Mouse (Mus musculus): ENCODE measurements around the gene Fancd2. TPM values are rescaled to one million over a fixed set of nuclear protein-coding genes. Genes with fewer than 3 reads are reported as not detected.

Fancd2 gene
- polyA plus RNA-seq (2012; rRNA removed), result 13.3 and 17.4 TPM in 2 replicates

- Histone ChIP-seq H3K4me3 (ENCODE audit: control insufficient read depth, insufficient read depth, low read length) (peak within 1 kb of the TSS; percentile 77), H3K4me1 (replicated peaks; ENCODE audit: control insufficient read depth, insufficient read depth, low read length) (peaks cover 11% of the 10 kb centered on the region), H3K27me3 (ENCODE audit: control insufficient read depth, insufficient read depth, low read length) (no peaks in the 10 kb centered on the region), H3K27ac (ENCODE audit: control insufficient read depth, insufficient read depth, low read length) (0 out of 2 replicates have a peak within 1 kb of the TSS, but pooled peaks have one; percentile 2), H3K36me3 (ENCODE audit: control insufficient read depth, insufficient read depth, low read length) (no peaks in the 10 kb centered on the region; the same call in 1 of the 2 replicates)
- TF ChIP-seq POLR2A (IDR thresholded peaks at IDR 0.05; ENCODE audit: control insufficient read depth, extremely low read depth, insufficient read depth, low read length, poor library complexity), result peak; percentile 56
- TF ChIP-seq CTCF (IDR thresholded peaks at IDR 0.05; ENCODE audit: borderline replicate concordance, control insufficient read depth, extremely low read depth, insufficient read depth, low read length, poor library complexity), result 0 out of 2 replicates have a peak, but pooled peaks have one; percentile 42
- peak; percentile 94 for DNase-seq
- 1% methylated on average over 47 of the region's 47 CpGs for WGBS
These were observed at the start of gene Fancd2, which contains the start of gene Emc3 for GRCm38 (mm10) chr6:113530932-113531839. Fancd2 (plus strand) TSS chr6:113531682. Emc3 (minus strand) TSS chr6:113531652.

DNA sequence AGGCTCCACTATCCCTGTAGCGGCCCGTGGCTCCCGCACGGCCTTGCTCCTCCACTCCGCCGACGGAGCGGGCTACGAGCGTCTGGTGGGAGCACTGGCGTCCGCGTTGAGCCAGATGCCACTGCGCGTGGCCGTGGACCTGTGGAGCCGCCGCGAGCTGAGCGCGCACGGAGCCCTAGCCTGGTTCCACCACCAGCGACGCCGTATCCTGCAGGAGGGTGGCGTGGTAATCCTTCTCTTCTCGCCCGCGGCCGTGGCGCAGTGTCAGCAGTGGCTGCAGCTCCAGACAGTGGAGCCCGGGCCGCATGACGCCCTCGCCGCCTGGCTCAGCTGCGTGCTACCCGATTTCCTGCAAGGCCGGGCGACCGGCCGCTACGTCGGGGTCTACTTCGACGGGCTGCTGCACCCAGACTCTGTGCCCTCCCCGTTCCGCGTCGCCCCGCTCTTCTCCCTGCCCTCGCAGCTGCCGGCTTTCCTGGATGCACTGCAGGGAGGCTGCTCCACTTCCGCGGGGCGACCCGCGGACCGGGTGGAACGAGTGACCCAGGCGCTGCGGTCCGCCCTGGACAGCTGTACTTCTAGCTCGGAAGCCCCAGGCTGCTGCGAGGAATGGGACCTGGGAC is 48.9 kb upstream of the Fancd2 start:
- H3K27ac ChIP-seq (ENCODE audit: control insufficient read depth, insufficient read depth, low read length), result peak overlapping the region; percentile 8; the same call in 1 of the 2 replicates
- no peaks in the 10 kb centered on the region for H3K27me3 ChIP-seq (ENCODE audit: control insufficient read depth, insufficient read depth, low read length)
- peaks cover 21% of the 10 kb centered on the region for H3K4me1 ChIP-seq (replicated peaks; ENCODE audit: control insufficient read depth, insufficient read depth, low read length)
- no peak for DNase-seq
- peak overlapping the region; percentile 70 for H3K4me3 ChIP-seq (ENCODE audit: control insufficient read depth, insufficient read depth, low read length)
- WGBS, result 3% methylated on average over 63 of the region's 65 CpGs
- no peak for TF ChIP-seq CTCF (IDR thresholded peaks at IDR 0.05; ENCODE audit: borderline replicate concordance, control insufficient read depth, extremely low read depth, insufficient read depth, low read length, poor library complexity)
- TF ChIP-seq POLR2A (IDR thresholded peaks at IDR 0.05; ENCODE audit: control insufficient read depth, extremely low read depth, insufficient read depth, low read length, poor library complexity), result no peak
- H3K36me3 ChIP-seq (ENCODE audit: control insufficient read depth, insufficient read depth, low read length), result no peaks in the 10 kb centered on the region

GRCm38 (mm10) chr6:113483100-113483615 is 48.3 kb upstream of the Fancd2 start, which contains the start of gene Creld1:
Creld1 (plus strand) TSS chr6:113483297.
- H3K36me3 ChIP-seq (ENCODE audit: control insufficient read depth, insufficient read depth, low read length), result no peaks in the 10 kb centered on the region
- under 1% methylated on average over 26 of the region's 26 CpGs for WGBS
- H3K4me3 ChIP-seq (ENCODE audit: control insufficient read depth, insufficient read depth, low read length), result peak within 1 kb of the TSS; percentile 70
- H3K27ac ChIP-seq (ENCODE audit: control insufficient read depth, insufficient read depth, low read length), result peak within 1 kb of the TSS; percentile 25; the same call in 1 of the 2 replicates
- peaks cover 26% of the 10 kb centered on the region for H3K4me1 ChIP-seq (replicated peaks; ENCODE audit: control insufficient read depth, insufficient read depth, low read length)
- H3K27me3 ChIP-seq (ENCODE audit: control insufficient read depth, insufficient read depth, low read length), result no peaks in the 10 kb centered on the region
- no peak for TF ChIP-seq CTCF (IDR thresholded peaks at IDR 0.05; ENCODE audit: borderline replicate concordance, control insufficient read depth, extremely low read depth, insufficient read depth, low read length, poor library complexity)
- TF ChIP-seq POLR2A (IDR thresholded peaks at IDR 0.05; ENCODE audit: control insufficient read depth, extremely low read depth, insufficient read depth, low read length, poor library complexity), result peak; percentile 25; the same call in 1 of the 2 replicates
- DNase-seq, result peak; percentile 92

- no peaks in the 10 kb centered on the region for H3K36me3 ChIP-seq (ENCODE audit: control insufficient read depth, insufficient read depth, low read length)
- peak; percentile 21 for DNase-seq
- peak overlapping the region; percentile 25; the same call in 1 of the 2 replicates for H3K27ac ChIP-seq (ENCODE audit: control insufficient read depth, insufficient read depth, low read length)
- peaks cover 29% of the 10 kb centered on the region for H3K4me1 ChIP-seq (replicated peaks; ENCODE audit: control insufficient read depth, insufficient read depth, low read length)
- TF ChIP-seq CTCF (IDR thresholded peaks at IDR 0.05; ENCODE audit: borderline replicate concordance, control insufficient read depth, extremely low read depth, insufficient read depth, low read length, poor library complexity) (no peak), POLR2A (IDR thresholded peaks at IDR 0.05; ENCODE audit: control insufficient read depth, extremely low read depth, insufficient read depth, low read length, poor library complexity) (no peak)
- peak overlapping the region; percentile 70 for H3K4me3 ChIP-seq (ENCODE audit: control insufficient read depth, insufficient read depth, low read length)
- WGBS, result 22% methylated on average over 10 of the region's 10 CpGs
- H3K27me3 ChIP-seq (ENCODE audit: control insufficient read depth, insufficient read depth, low read length), result no peaks in the 10 kb centered on the region
These were observed 47.8 kb upstream of the Fancd2 start for GRCm38 (mm10) chr6:113483729-113484128.

DNA sequence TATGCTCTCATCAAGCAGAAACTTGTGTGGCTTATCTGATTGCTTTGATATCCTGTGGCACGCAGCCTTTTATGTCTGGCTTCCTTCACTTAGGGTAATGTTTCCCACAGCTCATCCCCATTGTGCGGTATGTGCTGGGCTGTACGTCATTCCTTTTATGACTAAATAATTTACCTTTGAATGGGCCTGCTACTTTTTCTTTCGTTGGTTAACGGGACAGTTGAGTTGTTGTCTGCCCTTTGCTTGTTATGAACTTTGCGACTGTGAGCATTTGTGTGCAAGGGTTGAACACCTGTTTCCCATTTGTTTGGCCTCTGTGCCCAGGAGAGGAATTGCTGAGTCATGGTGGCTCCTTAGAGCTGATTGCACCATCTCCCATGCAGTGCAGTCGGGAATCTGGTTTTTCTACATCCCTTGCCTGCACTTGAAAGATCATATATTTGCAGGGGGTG is 44.3 kb upstream of the Fancd2 start:
- Histone ChIP-seq H3K36me3 (ENCODE audit: control insufficient read depth, insufficient read depth, low read length) (no peaks in the 10 kb centered on the region), H3K4me3 (ENCODE audit: control insufficient read depth, insufficient read depth, low read length) (no peak overlapping the region)

GRCm38 (mm10) chr6:113489410-113489809 is 42.1 kb upstream of the Fancd2 start:
- 98% methylated on average over 14 of the region's 14 CpGs for WGBS
- no peak for DNase-seq
- H3K4me3 ChIP-seq (ENCODE audit: control insufficient read depth, insufficient read depth, low read length), result no peak overlapping the region

More for the DNA sequence above, 44.3 kb upstream of the Fancd2 start:
- Histone ChIP-seq H3K27me3 (ENCODE audit: control insufficient read depth, insufficient read depth, low read length) (no peaks in the 10 kb centered on the region), H3K27ac (ENCODE audit: control insufficient read depth, insufficient read depth, low read length) (no peak overlapping the region), H3K4me1 (replicated peaks; ENCODE audit: control insufficient read depth, insufficient read depth, low read length) (peaks cover 32% of the 10 kb centered on the region)
- DNase-seq, result peak; percentile 27
- 3% methylated on average over 7 of the region's 7 CpGs for WGBS
- no peak for TF ChIP-seq POLR2A (IDR thresholded peaks at IDR 0.05; ENCODE audit: control insufficient read depth, extremely low read depth, insufficient read depth, low read length, poor library complexity)
- TF ChIP-seq CTCF (IDR thresholded peaks at IDR 0.05; ENCODE audit: borderline replicate concordance, control insufficient read depth, extremely low read depth, insufficient read depth, low read length, poor library complexity), result no peak

More at GRCm38 (mm10) chr6:113489410-113489809, 42.1 kb upstream of the Fancd2 start:
- TF ChIP-seq CTCF (IDR thresholded peaks at IDR 0.05; ENCODE audit: borderline replicate concordance, control insufficient read depth, extremely low read depth, insufficient read depth, low read length, poor library complexity) (no peak), POLR2A (IDR thresholded peaks at IDR 0.05; ENCODE audit: control insufficient read depth, extremely low read depth, insufficient read depth, low read length, poor library complexity) (no peak)
- H3K27ac ChIP-seq (ENCODE audit: control insufficient read depth, insufficient read depth, low read length), result no peak overlapping the region
- no peaks in the 10 kb centered on the region for H3K36me3 ChIP-seq (ENCODE audit: control insufficient read depth, insufficient read depth, low read length)
- H3K4me1 ChIP-seq (replicated peaks; ENCODE audit: control insufficient read depth, insufficient read depth, low read length), result peaks cover 33% of the 10 kb centered on the region
- H3K27me3 ChIP-seq (ENCODE audit: control insufficient read depth, insufficient read depth, low read length), result no peaks in the 10 kb centered on the region

Measured in thymus, adult 2 months (tissue).